Comparison of ENCODE assay signal across 12 mouse cellular contexts in the genomic region with DNA sequence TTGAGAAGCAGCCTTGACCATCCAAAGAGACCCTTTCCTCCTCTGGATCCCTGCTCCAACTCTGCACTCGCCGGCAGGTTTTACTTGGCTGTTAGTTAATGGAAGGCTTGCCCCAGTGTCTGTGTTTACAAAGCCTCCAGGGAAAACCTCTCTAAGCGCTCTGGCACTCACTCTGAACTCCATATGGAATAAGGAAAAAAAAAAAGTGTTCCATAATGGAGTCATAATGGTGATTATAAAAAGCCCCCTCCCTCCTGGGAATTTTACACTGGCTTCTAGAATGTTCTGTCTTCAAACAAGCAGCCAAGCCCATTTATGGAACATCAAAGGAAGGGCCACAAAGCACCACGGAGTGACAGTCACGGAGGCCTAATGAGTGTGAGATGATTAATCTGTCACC.
"Had no signal": no experiment of that assay in that cellular context is flagged by ENCODE, and none has a peak within 500 bp of the region (broad histone marks: within the 10 kb centered on the region; RNA-seq: fewer than 3 reads in every experiment).

No protein-coding gene starts in this region.

- H3K4me3 ChIP-seq: liver, embryonic 15.5 days; neural tube, embryonic 12.5 days; stomach, embryonic 15.5 days had no signal

- H3K36me3 ChIP-seq: liver, embryonic 15.5 days; neural tube, embryonic 12.5 days; stomach, embryonic 15.5 days had no signal

- H3K27ac ChIP-seq: kidney, postnatal 0 days; liver, embryonic 15.5 days; neural tube, embryonic 12.5 days; stomach, embryonic 15.5 days had no signal

- DNase-seq: kidney, adult 11 months; kidney, adult 9 months; kidney, postnatal 36 days; lung, adult 2 months; midbrain, embryonic 14.5 days; right cerebral cortex, postnatal 14 days; thymus, postnatal 4 days had no signal

- H3K4me2 ChIP-seq: liver, embryonic 11.5 days; liver, embryonic 15.5 days; neural tube, embryonic 12.5 days; stomach, embryonic 15.5 days had no signal

- H3K27me3 ChIP-seq: liver, embryonic 15.5 days; neural tube, embryonic 12.5 days; stomach, embryonic 15.5 days had no signal

- H3K4me1 ChIP-seq: liver, embryonic 15.5 days; neural tube, embryonic 12.5 days; stomach, embryonic 15.5 days had no signal

- H3K9ac ChIP-seq: liver, embryonic 15.5 days; neural tube, embryonic 12.5 days; stomach, embryonic 15.5 days had no signal

- H3K9me3 ChIP-seq: stomach, embryonic 15.5 days had no signal
